Mouse (Mus musculus) liver, embryonic 14.5 days (tissue): Measurements from ENCODE around the gene Gpr132.

Source experiments
- CTCF ChIP-seq: IDR thresholded peaks from 2 replicates; pipeline ENCODE4 v1.5.1; 2016; ENCODE audit warnings: antibody characterized with exemption, low read depth, control low read depth
- EP300 ChIP-seq: IDR thresholded peaks from 2 replicates; pipeline ENCODE4 v1.6.1; 2016; ENCODE audit warnings: antibody characterized with exemption, low read depth

- TF ChIP-seq CTCF (no peak), EP300 (no peak)
Measured at GRCm38 (mm10) chr12:112847880-112848279, 20.1 kb downstream of the Gpr132 start.
